Mouse (Mus musculus) layer of hippocampus, postnatal 10 days (tissue): ENCODE measurements around the gene Ccdc82. TPM values are rescaled to one million over a fixed set of nuclear protein-coding genes. Genes with fewer than 3 reads are reported as not detected.

ENCODE experiments used
- DNase-seq, 2 experiments: peaks; one replicate each; pipeline ENCODE4 v3.0.0; 2021; ENCODE audit warnings: low spot score in 2 of 2
- total RNA-seq, 2 experiments: library from RNA; stranded (reverse); gene quantifications; 2 replicates each; pipeline ENCODE4 v1.2.3; 2021

The Ccdc82 gene
- total RNA-seq, 2 experiments from 2014 or later: 12.0 to 12.9 TPM

- DNase-seq: no peak
These were observed 51.7 kb downstream of the Ccdc82 start for GRCm38 (mm10) chr9:13298513-13298878.

- DNase-seq: no peak
These were observed 52.4 kb downstream of the Ccdc82 start for GRCm38 (mm10) chr9:13299190-13299589.

DNA sequence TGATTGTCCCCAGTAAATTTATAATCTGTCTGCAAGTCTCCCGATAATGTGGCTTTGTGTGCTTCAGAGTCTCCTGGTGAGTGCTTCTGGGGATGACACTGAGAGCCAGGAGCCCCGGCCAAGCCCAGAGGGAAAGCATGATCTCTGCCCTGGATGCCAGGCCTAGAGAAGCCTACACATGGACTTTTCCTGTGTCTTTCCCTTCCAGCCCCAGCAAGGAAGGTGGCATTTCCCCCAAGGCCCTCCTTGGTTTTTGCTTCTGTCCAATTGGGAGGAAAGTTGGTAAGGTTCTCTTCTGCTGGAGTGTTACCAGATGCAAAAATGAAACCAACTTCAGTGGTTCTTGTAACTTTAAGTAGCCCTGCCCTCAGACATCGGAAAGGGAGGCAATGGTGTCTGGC lies 53.3 kb downstream of the Ccdc82 start:
- DNase-seq: peak in 1 of 2 experiments; percentile 38

DNA sequence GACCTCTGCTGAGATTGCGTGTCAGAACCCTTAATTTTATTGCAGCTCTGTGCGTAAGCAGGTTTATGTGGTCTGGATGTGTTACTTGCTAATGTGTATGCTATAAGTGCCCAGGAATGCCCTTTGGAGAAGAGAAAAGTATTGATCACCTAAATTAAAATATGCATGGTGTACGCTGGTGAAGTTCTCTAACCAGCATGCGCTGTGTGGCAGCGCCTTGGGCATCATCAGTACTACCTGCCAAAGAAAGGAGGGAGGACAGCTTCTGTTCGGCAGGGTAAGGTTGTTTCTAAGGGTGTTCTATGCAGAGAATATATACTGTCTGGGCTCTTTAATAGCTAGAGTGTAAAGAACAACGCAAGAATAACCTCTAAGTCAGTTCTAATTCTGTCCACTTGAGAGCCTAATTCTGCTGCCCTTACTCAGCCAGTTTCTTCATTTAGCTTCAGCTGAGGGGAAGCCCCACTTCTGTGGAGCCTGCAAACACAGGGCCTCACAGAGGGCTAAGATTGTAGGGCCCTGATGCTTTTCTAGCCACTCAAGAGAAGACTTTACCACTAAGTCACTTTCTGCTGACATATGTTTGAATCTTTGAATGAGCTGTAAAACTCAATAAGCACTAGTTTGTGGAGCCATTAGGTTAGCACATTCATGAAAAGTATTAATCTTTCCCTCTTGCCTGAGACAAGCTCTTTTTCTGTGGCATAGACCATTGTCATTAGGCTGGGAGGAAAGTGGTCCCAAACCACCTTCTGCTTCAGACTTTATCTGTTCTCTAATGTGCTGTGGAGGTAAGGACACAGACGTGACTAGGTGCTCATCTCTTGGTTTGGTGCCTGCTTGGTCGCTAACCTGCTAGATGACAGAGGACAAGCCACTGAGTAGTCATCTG lies 54.4 kb downstream of the Ccdc82 start:
- no peak for DNase-seq

DNA sequence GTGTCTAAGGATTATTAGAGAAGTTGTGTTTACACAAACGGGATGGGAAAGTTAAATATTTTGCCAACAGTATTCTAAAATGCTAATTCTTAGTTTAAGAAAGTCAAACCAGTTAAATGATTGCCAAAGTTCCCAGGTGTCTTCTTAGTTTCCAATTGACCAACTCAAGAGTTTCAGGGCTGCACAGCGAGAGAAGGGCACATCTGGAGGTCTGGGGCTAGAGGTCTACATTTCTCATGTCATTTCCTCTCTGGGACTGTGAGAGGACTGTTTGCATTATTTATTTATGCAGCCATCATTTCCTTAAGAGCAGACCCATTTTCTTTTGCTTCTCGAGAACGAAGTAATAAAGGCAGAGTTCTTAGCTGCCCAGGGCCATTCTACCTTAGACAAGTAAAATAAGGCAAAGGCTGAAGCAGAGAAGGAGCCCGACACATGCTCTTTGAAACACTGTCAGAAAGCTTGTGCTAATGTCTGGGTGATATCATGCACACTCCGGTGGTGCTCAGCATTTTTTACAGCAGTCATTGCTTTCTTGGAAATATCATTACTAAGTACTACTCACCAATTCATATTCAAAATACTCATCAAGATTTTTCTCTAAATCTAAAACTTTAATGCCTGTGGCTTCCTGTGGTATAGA lies 55.5 kb downstream of the Ccdc82 start:
- DNase-seq: no peak

- DNase-seq: no peak
These were observed 56.5 kb downstream of the Ccdc82 start for GRCm38 (mm10) chr9:13303099-13303771.

DNA sequence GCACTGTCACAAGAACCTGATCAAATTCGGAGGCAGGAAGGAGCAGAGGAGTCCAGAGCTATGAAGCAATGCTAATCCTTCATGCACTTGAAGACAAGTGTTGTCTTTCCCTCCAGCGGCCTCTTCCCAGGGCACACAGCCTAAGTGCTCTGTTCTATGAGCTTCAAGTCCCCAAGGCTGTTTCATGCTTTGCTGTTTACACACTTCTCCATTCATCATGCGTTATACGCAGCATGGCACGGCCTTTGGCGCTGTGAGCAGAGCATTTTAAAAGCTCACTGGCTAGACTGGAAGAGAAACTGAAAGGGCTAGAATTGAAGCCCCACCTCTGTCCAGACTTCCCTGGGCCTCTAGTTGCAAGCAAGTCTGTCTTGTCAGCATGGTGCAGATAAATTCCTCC lies 57.2 kb downstream of the Ccdc82 start:
- no peak for DNase-seq

- no peak for DNase-seq
These were observed 59.7 kb downstream of the Ccdc82 start for GRCm38 (mm10) chr9:13306471-13306870.

GRCm38 (mm10) chr9:13307226-13307625 lies 60.5 kb downstream of the Ccdc82 start:
- no peak for DNase-seq

DNA sequence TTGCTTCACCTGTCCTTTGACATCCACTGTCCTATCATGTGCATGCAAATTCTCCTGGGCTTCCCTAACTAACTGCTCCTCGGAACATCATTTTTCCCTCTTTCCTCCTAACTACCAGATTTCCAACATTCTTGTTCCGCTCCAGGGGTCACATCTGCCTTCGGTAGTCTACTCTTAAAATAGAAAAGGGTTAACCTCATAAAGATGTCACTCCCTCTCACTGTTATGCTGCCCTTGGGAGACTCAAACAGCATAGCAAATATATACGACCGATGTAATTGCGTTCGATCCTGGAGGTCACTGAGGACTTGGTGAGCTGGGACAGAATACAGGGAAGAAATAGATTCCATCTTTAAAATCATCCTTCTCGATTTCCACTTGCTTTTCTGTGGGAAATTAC lies 62.0 kb downstream of the Ccdc82 start:
- DNase-seq: no peak

GRCm38 (mm10) chr9:13309807-13310206 lies 63.1 kb downstream of the Ccdc82 start:
- no peak for DNase-seq

GRCm38 (mm10) chr9:13310236-13310635 lies 63.5 kb downstream of the Ccdc82 start:
- no peak for DNase-seq

GRCm38 (mm10) chr9:13311094-13311493 lies 64.3 kb downstream of the Ccdc82 start:
- DNase-seq: no peak

DNA sequence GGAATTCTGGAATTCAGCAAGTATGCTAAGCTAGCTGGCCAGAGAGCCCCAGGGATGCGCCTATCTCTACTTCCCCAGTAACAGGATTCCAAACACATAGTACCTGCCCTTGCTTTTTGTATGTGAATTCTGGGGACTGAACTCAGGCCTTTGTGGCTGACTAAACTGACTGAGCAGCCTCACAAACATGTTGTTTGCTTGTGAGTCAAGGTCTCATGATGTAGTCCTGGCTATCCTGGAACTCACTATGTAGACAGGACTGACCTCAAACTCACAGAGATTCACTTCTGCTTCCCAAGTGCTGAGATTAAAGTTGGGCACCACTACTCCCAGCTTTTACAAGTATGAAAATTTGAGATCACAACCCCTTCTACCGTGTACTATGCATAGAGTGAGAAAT lies 67.2 kb downstream of the Ccdc82 start:
- no peak for DNase-seq

DNA sequence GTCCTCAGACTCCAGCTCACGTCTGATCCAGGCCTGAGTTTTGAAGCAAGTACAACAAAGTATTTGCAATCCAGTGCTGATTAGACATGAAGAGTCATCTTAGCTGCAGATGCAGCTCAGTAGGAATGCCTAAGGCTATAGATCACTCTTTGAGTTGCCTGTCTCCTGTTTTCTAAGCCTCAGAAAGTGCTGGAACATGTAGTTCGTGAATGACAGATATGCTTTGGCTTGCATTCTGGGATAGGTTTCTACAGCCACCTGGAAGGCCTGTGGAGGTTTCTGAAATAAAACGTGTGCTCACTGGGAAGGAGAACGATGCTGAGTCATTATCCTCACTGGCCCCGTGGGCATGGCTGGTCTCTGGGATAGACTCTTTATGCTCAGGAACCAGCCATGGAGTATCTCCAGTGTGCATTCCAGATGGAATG lies 67.8 kb downstream of the Ccdc82 start:
- DNase-seq: no peak

GRCm38 (mm10) chr9:13315393-13315792 lies 68.6 kb downstream of the Ccdc82 start:
- DNase-seq: no peak

GRCm38 (mm10) chr9:13319566-13319965 lies 72.8 kb downstream of the Ccdc82 start:
- DNase-seq: no peak

- no peak for DNase-seq
These were observed 74.1 kb downstream of the Ccdc82 start for GRCm38 (mm10) chr9:13320800-13321364.

GRCm38 (mm10) chr9:13323074-13323473 lies 76.3 kb downstream of the Ccdc82 start:
- DNase-seq: no peak

DNA sequence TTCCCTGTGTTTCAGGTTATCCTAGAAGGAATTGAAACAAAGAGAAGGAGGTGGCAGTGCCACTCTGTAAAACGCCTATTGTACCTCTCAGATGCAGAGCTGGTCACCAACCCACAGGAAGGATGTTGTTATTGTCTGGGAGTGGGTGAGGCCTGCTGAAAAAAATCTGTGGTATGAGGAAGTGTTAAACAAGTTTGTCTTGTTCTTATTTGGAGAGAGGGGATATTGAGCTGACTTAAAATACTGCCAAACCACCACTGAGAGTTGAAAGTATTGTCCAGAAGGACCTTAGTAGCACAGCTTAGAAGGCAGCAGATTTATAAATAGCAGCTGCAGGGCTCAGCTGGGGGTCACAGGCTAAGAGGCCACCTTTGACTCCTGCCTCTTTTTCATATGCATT lies 76.9 kb downstream of the Ccdc82 start:
- no peak for DNase-seq
